Mouse (Mus musculus): ENCODE measurements at regions not wholly inside any gene's neighbourhood (a gene's known extent, or its start where the extent isn't known, plus 50 kb on each side); places are given as distances from the start of the nearest gene placed in this dataset.

DNA sequence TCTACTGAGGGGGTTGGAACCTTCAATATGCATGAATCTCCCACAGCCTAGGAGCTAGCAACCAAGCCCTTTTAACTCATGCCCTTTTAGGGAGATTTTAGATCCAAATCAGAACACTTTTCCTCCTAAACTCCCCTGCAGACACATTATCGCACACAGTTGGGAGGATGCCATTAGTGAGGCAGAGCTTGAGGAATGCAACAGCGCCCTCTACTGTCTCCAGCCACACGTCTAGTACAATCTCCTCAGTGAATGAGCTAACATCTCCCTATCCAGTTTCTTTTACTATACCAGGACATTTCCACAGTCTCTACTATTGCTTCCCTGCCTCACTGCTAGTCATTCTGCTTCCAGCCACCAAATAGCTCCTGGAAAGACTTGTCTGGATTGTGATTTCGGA lies 59.3 kb downstream of the 1700080O16Rik start:
- DNase-seq (ENCODE audit: extremely low spot score in 1 of 2, low spot score in 1 of 2), result peak; percentile 34 to 67

DNA sequence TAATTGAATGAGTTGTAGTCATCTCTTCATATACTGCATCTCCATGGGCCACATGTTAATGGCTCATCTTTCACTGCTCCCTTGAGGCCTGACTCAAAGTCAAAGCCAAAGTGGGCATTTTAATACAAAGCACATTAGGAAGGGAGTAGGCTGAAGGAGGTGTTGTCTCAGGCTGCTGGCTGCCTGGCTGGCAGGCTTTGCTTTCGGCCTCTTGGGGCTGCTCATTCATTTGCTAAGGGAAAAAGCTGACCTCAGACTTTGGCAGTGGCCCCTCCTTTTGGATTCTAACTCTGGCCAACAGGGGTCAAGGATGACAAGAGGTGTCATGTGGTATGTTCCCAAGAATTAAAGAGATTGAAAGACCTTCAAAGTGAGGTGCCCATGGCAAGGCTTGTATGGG lies 61.0 kb downstream of the 1700080O16Rik start:
- DNase-seq (ENCODE audit: extremely low spot score in 1 of 2, low spot score in 1 of 2), result no peak

DNA sequence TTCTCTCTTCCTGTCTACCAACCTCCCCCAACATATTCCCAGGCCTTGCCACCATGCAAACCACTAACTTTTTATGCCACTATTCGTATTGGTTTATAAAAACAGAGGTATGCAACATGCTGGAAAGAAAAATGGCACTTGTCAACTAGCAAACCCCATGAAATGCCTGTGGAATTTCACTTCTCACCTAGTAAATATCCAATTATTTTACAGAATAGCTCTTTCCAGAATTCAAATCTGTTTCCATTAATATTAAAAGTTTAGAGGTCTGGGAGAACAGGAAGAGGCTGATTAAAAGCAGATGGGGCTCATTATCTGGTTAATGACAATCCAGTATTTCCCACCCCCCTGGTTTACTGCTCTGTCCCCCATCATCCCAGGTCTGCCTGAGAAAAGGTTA lies 62.0 kb downstream of the 1700080O16Rik start:
- DNase-seq (ENCODE audit: extremely low spot score in 1 of 2, low spot score in 1 of 2), result no peak

- no peak for DNase-seq (ENCODE audit: extremely low spot score in 1 of 2, low spot score in 1 of 2)
Measured at GRCm38 (mm10) chrX:51898445-51898844, 74.1 kb downstream of the 1700080O16Rik start.

DNA sequence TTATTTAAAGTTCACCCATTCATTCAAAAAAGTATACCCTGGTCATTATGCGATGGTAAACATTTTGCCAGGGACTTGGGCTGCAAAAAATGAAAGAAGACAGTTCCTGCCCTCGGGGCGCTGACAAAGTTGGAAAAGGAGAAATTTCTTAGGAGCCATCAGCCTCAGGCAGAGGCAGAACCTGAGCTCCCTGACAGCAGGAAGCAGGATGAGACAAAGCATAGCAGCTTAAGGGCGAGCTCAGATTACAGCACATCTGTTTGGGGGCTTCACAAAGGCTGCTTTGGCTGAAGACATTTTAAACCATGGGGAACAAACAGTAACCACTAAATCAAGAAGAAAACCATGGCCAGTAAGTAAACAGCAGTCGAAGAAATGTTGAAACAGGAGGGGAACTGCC lies 75.5 kb downstream of the 1700080O16Rik start:
- no peak for DNase-seq (ENCODE audit: extremely low spot score in 1 of 2, low spot score in 1 of 2)

DNA sequence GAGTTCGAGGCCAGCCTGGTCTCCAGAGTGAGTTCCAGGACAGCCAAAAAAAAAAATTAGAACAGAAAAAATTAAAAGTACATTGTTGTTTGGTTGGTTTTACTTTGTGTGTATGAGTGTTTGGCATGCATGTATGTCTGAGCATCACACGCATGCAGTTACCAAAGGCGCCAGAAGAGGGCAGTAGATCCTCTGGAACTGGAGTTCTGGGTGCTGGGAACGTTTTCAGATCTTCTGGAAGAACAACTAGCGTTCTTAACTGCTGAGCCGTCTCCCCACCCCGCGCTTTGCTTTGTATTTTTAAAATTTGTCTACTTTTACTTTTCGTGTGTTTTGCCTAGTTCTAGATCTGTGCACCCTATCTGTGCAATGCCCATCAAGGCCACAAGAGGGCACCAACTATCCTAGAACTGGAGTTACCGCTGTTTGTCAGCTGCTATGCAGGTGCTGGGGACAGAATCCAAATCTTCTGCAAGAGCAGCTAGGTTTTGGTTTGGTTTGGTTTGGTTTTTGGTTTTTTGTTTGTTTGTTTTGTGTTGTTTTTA lies 76.9 kb downstream of the 1700080O16Rik start:
- DNase-seq (ENCODE audit: extremely low spot score in 1 of 2, low spot score in 1 of 2), result no peak

DNA sequence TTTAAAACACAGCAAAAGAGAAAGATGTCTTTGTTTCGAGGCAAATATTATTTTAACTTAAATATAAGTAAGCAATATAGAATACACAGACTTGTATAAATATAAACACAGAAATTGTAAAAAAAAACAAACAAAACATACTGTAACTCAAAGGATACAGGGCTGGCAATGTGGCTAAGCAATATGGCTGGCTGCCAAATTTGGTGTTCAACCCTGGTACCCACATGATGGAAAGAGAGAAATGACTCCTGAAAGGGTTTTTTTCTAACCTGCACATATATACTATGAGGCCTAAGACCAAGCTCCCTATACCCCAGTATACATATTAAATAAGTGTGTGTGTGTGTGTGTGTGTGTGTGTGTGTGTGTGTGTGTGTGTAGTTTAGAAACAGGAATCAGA lies 79.9 kb downstream of the 1700080O16Rik start:
- DNase-seq (ENCODE audit: extremely low spot score in 1 of 2, low spot score in 1 of 2), result no peak

DNA sequence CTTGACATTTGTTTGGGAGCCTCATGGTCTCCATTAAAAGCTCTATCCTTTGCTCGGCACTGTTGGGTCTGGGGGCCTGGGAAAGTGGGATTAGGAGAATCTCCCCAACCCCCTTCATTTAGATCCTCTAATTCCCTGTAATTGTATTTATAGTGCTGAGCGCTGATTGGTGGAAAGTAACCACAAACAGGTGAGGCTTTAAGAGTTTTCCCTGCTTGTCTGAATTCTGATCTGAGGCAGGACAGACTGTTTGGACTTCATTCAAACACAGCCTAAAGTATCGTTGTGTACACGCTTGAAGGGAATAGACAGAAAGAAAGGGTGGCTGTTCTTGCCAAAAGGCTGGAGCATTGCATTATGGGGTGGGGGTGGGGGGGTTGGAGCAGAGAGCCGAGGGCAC lies 85.1 kb upstream of the Usp26 start:
- DNase-seq (ENCODE audit: extremely low spot score in 1 of 2, low spot score in 1 of 2), result no peak

All from layer of hippocampus, postnatal 25 days (tissue).